Mouse (Mus musculus) spleen, postnatal 14 days (tissue): ENCODE data around the gene Flii.

Source experiments
- DNase-seq, 2 experiments: peaks; one replicate each; pipeline ENCODE4 v3.0.0; 2021 to 2022; ENCODE audit warnings: low spot score in 2 of 2

The Flii gene

DNA sequence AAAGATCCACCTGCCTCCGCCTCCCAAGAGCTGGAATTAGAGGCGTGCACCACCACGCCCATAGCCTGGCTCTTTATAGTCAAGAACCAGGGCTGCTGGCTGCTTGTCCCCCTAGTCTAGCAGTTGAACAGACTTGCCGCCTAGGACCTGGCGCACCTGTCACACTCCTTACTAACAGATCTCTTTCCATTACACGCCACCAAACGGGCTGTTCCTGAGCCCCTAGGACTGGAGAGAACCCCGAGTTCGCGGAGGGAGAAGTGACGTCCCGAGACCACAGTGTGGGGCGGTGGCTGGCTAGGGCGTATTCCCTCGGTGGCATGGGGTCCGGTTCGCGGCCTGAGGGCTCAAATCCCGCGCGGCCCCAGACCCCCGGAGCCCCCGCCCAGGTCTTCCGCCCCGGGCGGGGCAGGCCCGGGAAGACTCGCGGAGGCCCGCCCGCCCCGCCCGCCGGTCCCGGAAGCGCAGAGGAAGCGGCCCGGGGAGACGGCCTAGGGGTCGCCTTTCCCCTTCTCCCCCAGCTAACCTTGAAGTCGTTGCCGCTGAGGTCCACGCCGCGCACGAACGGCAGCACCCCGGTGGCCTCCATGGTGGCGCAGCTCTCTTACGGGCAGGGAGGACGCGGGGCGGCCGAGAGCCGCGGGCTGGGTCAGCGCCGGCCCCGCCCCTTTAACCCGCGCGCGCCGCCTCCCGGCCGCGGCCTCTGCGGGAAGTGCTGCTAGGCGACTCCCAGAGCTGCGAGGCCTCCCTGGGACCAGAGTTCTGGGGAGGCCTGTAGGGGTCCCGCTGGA is at the start of gene Flii:
TSS of gene Flii (minus strand) at position 663 of the 791 bp plus-strand sequence.
- DNase-seq = peak; percentile 72 to 83

DNA sequence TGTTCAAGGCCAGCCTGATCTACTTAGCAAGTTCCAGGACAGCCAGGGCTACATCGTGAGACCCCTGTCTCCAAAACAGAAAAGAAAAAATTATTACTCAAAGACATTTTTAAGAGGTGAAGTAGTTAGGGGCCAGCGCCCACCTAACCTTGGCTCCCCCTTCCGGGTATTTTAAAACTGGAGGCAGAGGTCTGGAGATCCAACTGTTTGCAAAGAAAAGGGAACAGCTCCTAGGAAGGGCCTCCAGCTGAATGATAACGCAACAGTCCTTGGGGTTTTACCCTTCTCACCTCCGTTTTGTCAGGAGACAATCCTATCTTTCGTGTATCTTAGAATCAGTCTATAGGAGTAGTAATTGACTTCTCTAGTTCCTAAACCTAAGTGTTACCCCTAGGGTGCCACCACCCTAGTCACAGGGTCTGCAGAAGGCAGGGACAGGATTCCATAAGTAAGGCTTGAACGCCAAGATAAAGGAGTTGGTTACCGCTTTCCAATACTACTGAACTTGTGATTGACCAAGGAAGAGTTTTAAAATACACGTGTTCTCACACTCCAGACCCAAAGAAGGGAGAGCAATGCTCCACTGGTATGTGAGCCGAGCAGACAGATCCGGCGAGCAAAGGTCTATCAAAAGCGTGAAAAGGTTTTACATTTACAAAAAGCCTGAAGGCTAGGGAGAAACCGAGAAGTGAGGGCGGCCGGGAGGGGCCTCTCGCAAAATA is 49.2 kb upstream of the Flii start:
- no peak for DNase-seq

DNA sequence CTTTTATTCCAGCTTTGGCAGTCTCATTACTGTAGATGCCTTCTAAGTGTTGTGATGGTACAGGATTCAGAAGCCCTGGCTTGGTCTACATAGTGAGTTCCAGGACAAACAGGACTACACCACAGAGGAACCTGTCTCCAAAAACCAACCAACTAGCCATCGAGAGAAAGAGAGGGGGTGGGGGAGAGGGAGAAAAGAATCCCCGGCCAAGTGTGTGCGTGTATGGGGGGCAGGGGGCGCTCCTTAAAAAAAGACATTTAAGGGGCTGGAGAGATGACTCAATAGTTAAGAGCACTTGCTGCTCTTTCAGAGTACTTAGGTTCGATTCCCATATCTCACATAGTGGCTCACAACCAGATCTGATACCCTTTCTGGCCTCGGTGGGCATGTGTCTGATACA is 48.5 kb upstream of the Flii start:
- DNase-seq = no peak

DNA sequence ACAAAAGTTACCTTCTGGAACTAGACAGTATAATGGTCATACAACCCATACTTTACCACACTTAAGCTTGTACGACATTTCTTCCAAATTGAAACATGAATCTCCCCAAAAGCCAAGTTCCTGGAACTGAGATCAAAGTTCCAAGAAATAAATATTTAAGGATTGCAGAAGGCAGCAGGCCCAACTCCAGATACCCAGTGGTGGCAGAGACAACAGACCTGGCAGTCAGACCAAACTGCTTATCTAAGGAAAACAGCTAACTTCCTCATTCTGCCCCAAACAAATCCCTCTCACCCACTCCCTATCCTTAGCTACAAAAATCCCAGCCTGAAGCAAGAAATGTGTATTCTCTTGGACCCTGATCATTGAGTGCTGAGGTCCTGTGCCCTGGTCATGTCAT is 47.8 kb upstream of the Flii start:
- DNase-seq = no peak

DNA sequence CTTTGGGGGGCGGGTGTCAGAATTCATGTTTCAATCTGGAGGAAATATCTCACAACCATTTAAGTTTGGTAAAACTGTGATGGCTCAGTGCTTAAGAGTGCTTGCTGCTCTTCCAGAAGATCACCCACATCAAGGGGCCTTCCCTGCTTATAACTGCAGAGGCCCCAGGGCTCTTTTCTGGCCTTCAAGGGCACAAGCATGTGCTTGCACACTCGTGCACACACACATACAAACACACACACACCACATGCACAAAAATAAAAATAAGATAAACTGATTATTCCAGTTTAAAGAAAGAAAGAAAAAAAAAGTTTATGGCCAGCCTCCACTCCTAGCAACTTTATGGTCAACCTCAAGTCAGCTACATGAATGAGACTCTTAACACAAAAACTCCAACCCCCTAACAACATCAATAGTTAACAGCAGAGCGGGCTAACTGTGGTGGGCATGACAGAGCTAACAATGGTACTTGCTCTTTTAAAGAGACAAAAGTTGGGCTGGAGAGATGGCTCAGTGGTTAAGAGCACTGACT is 47.2 kb upstream of the Flii start:
- DNase-seq = no peak

DNA sequence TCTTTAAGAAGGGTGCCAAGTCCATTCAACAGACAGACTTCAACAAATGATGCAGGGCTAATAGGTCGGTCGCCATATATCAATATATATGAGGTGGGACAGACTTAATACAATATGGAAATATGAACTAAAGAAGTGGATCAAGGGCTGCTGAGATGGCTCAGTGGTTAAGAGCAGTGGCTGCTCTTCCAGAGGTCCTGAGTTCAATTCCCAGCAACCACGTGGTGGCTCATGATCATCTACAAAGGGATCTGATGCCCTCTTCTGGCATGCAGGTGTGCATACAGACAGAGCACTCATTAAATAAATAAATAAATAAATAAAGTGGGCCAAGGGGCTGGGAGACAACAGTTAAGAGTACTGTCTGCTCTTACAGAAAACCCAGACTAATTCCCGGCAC is 45.1 kb upstream of the Flii start:
- DNase-seq = no peak

DNA sequence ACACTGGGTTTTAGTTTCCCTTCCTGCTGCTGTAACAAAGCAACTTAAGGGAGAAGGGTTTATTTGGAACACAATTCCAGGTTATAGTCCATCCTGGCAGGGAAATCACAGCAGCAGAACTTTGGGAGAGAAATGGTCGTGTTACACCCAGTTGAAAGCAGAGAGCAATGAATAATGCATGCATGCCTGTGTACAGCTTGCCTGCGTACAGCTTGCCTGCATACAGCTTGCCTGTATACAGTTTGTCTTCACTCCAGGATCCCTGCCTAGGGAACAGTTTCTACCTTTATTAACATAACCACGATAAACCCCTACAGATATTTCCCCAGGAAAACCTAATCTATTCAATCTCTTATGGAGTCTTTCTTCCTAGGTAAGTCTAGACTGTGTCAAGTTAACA is 43.7 kb upstream of the Flii start:
- no peak for DNase-seq

DNA sequence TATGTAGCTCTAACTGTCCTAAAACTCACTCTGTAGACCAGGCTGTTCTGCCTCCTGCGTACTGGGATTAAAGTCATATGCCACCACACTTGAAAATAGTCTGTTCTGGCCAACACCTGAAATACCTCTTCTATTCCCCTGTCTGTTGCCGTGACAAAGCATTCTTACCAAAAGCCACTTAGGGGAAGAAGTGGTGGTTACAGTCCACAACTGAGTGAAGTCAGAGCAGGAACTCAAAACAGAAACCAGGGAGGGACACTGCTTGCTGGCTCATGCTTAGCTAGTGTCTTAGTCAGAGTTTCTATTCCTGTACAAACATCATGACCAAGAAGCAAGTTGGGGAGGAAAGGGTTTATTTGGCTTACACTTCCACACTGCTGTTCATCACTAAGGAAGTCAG is 42.3 kb upstream of the Flii start:
- DNase-seq = no peak

DNA sequence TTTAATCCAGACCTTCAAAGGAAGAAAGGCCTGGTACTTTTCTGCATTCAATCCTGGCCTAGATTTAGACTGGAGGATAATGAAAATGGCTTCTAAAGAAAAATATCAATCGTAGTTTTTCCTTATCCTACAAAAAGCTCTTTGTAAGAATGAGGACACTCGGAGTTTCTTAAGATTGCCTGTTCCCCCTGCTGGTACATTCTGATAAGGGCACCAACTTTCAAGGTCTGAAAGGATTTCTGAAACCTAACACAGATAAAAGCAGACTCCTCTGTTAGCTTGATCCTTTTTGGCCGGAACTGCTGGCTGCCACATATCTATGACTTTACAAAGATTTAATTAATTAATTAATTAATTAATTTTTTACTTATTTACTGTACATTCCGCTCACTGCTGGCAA is 39.9 kb upstream of the Flii start:
- DNase-seq = no peak

DNA sequence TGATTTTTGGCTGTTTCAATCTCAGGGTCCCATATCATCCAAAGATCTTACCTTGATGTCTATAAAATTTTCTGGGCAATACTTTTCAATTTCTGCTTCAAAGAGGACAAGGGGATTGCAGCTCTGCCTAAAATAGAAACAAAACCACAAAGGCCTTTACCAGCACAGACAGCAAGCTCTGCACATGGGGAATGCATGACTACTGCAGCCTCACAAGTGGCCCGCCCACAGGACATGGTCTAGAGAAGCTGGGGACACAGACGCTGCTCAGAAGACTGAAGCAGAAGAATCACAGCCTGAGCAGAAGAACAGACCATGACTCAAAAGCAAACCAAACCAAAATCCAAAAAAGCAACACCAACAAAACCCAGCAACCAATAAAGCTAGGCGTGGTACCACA is 34.6 kb upstream of the Flii start:
- no peak for DNase-seq

DNA sequence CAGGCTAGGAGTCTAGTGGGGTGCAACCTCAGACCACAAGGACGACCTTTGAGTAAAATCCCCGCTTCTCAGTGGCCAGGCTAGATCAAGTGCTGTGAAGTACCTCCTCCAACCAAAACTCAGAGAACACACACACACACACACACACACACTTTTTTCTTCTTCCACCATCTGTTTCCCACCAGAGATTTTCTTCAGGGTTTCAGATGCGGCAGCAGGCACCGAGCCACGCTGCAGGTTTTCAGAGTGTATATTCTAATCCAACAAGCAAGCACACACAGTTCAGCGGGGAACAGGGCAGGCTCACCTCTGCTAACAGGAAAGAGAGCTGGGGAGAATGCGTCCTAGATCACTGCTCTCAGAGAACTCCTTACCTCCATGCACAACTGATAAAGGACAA is 28.5 kb upstream of the Flii start:
- no peak for DNase-seq

DNA sequence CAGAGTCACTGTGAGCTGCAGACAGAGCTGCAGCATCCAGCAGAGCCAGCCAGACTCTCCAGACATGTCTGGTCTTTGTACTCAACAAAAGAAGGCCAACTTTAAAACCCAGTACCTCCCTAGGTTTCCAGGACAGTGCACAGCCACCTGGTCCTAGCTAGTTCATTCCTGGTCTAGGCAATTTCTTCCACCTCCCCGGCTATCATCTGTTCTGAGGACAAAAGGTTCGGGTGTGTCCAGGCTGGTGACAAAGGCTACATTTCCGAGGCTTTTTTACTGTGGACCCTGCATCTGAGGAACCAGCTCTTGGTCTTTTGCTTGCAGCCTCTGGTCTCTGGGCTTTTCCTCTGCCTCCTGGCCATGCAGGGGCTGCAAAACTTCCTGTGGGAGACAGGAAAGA is 13.3 kb upstream of the Flii start:
- DNase-seq = no peak

DNA sequence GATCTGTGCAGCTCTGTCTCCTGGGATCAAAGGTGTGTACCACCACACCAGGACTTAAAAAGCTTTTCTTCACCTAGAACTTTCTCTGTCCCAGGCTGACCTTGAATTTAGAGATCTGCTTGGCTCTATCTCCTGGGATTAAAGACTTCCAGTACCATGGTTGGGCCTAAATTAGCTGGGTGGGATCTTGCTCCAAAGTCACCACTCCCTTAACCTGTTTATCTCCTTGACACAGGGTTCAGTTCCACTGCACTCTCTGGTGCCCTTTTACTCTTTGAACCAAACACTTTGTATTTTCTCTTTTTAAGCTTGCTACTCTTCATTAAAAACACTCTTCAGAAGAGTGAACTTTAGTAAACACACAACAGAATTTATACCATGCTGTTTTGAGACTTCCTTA is 10.4 kb upstream of the Flii start:
- no peak for DNase-seq

DNA sequence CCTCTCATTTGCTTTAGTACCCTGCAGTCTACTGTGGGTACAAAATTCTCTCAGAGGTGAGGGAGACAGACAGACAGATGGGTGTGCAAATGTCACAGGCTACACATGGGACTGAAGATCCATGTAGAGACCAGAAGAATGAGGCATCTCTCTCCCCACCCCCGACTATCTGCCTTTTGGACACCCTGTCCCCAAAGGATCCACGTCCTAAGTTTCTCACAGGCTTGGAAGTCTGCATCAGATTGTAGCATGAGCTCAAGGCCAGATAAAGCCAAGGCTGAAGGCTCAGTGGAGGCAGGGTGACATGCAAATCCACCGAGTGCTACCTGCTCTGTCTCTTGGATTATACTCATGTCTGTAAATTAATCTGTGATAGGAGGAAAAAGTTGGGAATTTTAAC is 9.4 kb upstream of the Flii start:
- no peak for DNase-seq

DNA sequence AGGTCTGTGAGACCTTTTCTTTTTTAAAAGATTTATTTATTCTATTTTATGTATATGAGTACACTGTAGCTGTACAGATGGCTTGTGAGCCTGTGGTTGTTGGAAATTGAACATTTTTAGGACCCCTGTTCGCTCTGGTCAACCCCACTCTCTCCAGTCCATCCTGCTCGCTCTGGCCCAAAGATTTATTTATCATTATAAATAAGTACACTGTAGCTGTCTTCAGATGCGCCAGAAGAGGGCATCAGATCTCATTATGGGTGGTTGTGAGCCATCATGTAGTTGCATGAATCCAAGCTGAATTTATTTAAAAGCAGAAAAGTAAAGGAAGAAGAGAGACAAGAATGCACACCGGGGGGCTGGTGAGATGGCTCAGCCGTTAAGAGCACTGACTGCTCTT is 8.1 kb upstream of the Flii start:
- DNase-seq = no peak

DNA sequence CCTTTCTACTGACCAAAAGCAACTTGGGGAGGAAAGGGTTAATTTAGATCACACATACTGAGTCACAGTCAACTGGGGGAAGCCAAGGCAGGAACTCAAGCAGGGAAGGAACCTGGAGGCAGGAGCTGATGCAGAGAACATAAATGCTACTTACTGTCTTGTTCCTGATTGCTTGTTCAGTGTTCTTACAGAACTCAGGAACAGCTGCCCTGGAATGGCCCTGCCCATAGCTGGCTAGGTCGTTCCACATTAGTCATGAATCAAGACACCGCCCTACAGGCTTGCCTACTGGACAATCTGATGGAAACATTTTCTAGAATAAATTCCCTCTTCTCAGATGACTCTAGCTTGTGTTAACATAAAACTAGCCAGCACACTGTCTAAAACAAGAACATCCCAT is 7.1 kb upstream of the Flii start:
- no peak for DNase-seq

DNA sequence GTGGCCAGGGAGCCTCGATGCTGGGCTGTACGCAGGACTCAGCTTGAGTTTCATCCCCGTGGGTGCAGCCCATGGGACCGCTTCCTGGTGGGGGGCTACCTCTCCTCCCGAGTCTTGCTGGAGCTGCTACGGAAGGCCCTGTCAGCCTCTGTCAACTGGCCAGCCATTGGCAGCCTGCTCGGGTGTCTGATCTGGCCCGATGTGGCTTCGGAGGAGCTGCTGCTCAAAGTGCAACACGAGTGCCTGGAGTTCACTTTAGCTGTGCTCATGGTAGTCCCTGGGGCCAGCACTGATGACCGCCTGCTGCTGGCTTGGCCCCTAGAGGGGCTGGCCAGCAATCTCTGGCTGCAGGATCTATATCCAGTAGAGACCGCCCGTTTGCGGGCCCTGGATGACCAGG is 4.2 kb upstream of the Flii start:
- no peak for DNase-seq

DNA sequence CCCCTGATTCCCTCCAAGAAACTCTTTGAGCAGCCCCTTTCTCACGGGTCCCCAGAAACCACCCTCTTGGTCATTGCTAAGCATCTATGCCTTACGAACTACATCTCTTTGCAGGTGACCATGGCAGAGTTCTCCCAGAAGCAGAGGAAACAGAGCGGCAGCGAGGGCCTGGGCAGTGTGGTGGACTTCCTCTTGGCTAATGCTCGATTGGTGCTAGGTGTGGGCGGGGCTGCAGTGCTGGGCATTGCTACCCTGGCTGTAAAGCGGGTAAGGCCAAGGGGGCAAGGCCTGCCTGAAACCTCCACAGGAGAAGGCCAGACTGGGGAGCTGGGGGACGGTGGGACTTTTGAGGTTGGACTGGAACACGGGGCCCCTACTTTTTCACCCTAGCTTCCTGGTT is 3.1 kb upstream of the Flii start:
- no peak for DNase-seq

DNA sequence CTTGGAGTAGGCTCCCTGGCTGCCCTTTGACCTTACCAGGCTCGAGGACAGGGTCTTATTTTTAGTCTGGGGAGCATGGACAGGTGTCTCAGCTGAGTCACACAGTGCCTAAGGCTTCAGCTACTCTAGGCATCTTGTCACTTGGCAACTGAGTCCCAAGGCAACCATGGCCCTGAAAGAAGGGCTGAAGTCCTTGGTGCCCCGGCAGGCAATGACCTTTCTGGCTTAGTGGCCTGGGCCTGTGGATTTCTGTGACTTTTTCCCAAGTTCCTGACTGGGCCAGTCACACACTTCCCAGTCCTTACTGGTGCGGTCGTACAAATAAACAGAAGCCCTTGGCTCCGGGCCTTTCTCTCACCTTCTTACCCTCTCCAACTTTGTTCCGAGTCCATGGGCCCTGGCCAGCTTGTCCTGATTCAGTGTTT is 2.2 kb upstream of the Flii start:
- no peak for DNase-seq

DNA sequence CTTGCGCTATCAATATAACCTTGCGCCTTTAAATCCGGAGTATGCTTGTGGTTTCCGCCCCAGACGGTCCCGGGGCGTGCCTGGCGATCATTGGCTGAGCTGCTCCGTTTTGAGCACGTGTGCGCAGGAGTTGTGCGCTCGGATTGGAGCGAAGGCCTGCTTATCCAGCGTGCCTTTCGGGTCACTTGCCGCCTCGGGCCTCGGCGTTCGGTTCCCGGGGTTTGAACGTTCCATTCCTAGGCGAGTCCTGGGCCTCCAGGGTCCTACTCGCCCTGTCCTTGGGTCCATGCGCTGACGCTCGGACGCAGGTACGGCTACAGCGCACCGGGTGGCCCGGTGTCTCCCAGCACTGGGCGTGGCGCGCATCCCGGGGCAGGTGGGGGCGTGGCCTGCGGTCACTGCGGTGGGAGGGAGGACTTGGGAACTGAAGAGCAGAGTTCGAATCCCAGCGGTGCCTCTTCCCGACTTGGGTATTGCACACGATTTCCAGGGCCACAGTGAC is 1.2 kb upstream of the Flii start, which contains the start of gene Mief2:
TSS of gene Mief2 (plus strand) at position 139 of the 502 bp plus-strand sequence.
- DNase-seq = peak; percentile 79 to 82

DNA sequence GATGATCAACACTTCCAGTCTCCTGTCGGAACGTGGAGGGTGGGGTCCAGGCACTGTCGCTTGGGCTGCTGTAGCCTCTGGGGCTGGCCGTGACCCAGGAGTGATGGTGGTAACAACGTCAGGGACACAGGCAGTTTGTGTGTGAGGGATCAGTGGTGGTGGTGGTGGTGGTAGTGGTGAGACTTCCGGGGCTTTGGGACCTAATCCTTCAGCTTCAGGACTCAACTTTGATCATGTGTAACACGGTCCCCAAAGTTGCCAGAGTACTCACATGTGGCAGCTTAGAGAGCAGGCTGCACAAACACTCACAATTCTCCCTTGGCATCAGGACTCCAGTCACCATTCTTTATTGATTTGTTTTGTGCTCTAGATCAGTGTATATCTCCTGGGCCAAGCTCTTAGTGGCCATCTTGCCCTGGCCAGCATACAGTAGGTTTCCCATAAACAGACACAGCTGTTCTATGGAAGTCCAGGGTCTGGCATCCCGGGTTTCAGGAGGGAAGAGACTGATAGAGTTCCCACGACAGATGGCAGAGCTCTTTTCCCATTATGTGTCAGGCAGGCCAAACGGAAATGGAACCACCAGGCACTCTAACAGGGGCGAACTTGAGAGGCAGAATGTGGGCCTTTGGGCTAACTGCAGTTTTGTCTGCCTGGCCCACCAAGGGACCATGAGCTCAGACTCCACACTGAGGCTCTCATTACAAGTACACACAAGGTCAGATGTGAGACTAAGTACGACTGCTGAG is 503 bp upstream of the Flii start:
- no peak for DNase-seq

DNA sequence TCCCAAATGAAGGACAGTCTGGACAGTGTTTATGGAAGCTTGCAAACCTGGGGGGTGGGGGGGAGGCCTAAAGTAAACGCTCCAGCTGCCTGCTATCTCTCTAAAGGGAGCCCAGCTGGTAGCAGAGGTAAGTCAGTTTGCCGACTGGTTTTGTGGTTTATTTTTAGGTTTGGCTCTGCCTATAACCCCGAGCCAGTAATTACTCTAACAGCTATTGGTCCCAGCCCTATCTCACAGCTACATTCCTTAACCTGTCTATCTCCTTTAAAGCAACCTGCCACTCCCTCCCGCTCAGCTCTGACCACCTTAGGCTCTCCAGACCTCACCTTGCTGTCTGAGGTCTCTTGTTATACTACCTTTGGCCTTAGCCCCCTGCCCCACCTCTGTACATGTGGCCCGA is 7.8 kb downstream of the Flii start:
- no peak for DNase-seq
